Mouse (Mus musculus) right cerebral cortex, adult 2 months (tissue): ENCODE measurements around the gene Gm10912.
"Not testable (repeated sequence)": the region's sequence is repeated elsewhere in the genome, so short reads cannot be mapped to it uniquely, and the experiment has no call there.

Source experiments
- DNase-seq, 2 experiments: peaks; one replicate each; pipeline ENCODE4 v3.0.0; 2021 to 2022; ENCODE audit warnings: low spot score in 2 of 2

Gm10912 gene

DNA sequence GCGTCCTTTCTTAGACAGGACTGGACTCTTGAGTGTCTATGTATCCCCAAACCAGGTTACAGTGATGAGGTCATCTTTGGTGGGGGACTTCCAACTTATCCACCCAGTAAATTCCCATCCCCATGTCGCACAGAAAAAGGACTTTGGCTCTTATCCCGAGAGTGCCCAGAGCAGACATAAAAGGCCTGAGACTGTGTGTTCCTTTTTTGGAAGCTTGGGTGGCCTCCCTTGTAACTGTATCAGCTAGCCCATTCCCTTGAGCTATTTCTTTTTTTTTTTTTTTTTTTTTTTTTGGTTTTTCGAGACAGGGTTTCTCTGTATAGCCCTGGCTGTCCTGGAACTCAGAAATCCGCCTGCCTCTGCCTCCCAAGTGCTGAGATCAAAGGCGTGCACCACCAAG is at the start of gene Gm10912:
Gene Gm10912 (plus strand): TSS at position 301 of the 400 bp plus-strand sequence.
- DNase-seq: not testable (repeated sequence)

DNA sequence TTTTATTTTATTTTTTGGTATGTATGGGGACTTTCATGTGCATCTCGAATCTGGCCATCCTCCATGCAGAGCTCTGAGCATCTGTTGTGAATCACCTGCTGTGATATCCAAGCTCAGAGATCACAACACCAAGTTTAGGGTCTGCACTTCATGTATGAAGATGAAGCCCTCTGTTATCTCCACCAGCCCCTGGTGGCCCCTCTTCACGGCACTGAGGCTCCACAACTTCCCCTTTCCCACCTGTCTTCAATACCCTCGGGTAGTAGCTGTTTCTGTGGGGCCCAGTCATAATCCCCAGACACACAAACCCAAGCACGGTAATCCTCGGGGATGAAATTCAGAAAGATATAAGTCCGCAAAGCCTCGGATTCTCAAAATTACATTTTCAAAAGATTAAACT is 42.5 kb upstream of the Gm10912 start:
- no peak for DNase-seq

DNA sequence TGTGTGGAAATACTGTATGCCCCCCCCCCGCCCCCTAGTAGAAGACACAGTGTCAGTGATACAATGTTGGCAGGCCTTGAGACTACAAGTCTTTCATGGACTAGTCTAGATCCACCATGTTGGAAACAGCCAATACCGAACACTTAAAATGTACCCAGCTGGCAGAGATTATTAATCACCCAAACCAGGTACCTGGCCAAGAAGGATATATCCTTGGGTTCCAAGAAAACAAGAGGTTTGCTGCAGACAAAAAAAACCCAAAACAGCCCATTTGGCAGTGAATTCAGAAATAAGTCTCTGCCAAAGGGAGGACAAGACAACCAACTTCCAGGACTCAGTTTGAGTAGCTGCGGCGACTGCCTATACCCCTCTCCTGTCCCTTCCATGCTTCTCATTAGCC is 41.0 kb upstream of the Gm10912 start:
- DNase-seq: no peak

DNA sequence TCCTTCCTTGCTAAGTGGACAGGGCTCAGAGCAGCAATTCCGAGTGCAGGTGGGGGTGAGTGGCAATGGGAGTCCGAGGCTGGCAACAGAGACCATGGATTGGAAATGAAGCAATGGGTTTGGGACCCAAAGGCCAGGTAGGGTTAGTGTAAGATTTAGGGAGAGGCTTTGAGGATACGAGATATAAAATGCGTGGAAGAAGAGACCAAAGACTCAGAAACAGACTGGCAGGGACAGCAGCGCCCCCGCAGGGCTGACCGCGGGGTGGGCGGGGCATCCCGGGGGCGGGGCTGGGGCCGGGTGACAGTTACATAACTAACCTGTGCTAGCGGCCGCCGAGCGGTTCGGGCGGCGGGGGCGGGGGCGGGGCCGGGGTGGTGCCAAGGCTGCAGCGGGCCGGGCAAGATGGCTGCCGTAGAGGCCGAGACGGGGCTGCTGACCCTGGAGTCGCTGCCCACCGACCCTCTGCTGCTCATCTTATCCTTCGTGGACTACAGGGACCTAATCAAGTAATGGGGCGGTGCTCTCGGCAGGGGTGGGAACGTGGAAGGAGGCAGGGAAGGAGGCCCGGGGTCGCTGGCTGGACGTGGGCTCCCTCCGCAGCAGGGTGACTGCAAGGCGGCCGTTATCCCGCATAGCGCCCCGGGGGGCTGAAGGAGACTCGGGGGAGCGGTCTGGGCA is 38.0 kb upstream of the Gm10912 start, which contains the start of gene Fbxo3:
Gene Fbxo3 (plus strand): TSS at position 264 of the 681 bp plus-strand sequence.
- DNase-seq: peak; percentile 64 to 74

DNA sequence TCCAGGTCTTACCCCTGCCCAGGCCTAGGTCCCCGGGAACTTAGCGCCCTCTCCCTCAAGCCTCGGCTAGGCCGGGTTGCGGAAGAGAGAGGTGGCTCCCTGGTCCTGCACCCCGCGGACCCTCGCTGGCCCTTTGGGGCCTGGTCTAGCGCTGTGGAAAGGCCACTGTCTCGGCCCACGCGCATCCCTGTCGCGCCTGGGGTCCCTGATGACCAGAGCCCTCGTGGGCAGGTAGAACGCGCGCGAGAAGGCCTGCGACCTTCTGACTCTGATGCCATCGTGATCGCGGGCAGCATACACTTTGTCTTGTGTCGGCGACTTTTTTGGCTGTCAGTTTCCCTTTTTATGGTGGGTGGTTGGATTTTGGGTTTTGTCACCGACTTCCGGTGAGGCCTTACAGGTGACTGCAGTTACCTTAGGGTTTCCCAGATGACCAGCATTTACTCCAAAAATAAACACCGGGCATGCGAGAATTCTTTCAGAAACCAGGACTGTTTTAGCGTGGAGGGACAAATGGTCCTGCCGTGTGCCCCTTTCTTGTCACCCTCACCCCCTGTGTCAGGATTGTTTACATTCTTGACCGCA is 37.4 kb upstream of the Gm10912 start, which contains the start of gene 4931422A03Rik:
Gene 4931422A03Rik (minus strand): TSS at position 223 of the 585 bp plus-strand sequence.
- peak; percentile 19 to 21 for DNase-seq

DNA sequence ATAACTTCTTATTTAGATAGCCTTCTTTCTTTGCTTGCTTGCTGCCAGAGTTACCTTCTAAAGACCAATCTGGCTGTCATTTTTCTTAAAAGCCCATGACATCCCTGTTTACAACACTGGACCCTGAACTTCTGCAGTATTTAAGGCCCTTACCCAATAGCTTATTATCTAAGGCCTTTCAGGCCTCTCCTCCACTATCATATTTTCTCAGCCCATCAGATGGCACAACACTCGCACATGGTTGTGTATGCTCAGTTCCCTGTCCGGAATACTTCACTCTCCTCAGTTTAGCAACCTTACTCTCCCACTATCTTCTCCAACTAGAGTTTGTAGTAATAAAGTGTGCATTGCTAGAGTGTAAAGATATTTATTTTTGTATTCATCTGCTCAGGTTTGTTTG is 36.6 kb upstream of the Gm10912 start:
- no peak for DNase-seq

DNA sequence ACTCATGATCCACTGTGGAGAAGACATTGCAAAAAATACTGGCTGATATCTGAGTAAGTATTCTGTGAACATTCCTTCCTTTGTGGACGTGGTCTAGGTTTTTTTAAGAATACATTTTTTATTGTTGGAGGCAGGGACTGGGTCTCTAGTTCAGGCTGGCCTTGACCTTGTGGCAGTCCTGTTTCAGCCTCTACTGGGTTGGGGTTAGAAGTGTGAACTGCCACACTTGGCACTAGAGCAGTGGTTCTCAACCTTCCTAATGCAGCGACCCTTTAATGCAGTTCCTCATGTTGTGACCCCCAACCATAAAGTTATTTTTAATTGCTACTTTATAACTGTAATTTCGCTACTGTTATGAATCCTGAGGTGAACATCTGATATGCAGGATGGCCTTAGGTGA is 35.2 kb upstream of the Gm10912 start:
- DNase-seq: no peak

DNA sequence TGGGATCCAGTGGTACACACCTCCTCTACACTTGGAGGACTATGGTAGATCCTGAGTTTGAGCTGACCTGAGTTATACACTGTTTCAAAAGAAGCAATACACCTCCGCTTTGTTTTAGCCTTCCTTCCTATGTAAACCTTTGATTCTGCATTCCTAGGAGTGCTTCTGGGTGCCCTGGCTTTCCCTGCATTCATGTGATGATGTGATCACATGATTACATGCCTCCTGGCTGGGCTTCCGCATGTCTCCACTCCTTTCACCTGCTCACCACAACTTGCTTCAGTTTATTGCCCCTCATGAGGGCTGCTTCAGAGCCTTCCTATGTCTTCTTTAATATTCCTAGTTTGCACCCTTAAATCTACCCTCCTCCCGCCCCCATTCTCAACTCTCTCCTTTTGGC is 33.6 kb upstream of the Gm10912 start:
- no peak for DNase-seq

DNA sequence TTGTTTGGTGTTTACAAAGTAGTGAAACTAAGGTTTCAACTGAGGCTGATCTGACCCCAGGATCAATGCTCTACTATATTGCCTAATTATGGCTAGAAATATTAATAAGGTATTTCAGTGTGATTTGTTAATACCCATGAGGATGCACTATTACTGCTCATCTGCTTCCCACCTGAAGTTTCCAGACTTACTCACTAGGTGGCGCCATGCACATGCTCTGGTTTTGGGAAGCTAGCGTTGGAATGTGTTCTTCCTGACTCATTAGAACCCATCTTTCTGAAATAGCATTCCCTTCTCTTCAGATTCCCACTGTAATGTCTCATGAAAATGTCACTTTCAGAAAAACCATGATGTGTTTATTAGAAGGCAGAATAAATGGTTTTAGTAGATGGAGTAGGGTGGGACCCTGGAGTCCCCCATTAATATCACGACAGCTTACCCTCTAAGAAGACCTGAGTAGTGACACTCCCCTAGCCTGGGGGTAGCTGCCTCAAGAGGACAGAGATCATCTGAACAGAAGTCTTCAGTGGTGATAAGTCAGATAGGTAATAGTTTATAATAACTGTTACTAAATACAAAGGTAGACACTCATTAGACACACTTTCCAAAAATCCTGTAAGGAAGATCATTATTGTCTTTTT is 30.7 kb upstream of the Gm10912 start:
- DNase-seq: peak; percentile 80 to 82

DNA sequence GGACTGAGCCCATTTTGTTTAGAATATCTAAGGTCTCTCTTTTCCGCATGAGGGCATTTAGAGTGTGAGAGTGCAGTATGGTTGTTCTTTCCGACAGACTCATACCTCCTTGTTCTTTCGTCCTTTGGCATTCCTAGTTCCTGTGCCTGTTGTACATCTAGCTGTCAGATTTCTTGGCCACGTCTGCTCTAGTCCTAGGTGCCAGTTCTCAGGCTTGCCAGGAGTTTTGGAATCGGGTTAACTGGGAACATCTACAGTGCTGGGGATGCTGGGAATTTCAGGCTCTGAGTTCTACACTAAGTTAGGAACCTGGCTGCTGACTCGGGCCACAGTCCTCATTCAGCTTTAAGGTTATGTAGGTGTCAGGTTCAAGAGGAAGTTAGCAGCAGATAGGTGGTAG is 30.0 kb upstream of the Gm10912 start:
- DNase-seq: no peak

DNA sequence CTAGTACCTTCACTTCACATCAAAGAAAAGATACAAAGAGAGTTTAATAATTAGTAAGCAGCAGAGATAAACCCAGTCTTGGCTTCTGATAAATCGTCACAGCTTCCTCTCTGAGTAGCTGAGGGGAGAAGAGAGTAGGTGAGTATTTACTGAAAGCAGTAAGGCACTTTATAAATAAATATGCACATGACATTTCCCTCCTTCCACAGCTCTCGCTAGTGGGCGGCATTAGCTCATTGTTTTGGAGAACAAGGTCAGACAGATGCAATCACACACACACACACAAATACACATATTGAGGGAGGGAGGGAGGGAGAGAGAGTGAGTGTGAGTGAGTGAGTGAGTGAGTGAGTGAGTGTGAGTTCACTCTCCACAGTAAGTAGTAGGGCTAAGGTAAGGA is 29.3 kb upstream of the Gm10912 start:
- no peak for DNase-seq

DNA sequence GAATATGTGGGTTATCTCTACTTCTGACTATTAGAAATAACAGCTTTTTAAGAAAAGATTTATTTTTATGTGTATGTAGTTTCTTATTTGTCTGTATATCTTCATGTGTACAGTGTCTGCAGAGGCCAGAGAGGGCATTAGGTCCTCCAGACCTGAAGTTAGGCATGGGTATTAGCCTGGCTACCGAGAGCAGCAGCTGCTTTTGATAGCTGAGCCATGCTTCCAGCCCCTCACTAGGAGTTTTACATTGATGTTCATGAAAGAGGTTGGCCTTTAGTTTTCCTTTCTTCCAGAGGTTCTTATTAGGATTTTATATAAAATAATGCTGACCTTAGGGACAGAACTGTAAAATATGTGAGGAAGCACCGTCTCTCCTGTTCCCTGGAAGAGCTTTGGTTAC is 27.4 kb upstream of the Gm10912 start:
- DNase-seq: no peak

DNA sequence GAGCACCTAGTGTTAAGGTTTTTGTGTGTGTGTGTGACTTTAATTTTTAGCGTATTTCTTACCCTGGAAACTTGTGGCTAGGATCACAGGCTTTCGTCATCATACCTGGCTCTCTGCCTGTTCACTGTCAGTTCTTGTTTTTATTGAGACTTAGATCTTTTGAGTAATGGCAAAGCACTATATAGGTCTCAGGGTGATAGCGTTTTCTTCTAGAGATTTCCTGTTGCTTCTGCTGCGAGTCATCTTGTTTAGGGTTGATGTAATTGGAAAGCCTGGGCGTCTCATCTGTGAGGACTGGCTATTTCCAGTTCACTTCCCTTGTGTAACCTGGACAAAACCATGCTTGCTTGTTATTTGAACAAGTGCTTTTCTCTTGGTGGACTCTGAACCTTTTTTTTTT is 24.0 kb upstream of the Gm10912 start:
- DNase-seq: no peak

DNA sequence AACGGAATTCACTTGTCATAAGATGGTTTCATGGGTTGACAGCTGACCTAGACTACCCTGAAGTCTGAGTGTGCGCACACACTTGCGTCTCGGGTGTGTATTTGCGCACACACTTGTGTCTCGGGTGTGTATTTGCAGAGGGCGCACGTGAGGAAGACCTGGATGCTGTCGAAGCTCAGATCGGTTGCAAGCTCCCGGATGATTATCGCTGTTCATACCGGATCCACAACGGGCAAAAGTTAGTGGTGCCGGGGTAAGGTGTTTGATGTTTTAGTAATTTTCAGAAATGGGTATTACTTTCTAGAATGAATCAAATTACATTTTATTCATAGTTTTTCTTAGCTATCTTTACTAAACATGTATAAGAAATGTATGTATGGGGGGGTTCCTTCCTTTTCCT is 22.9 kb upstream of the Gm10912 start:
- DNase-seq: no peak

DNA sequence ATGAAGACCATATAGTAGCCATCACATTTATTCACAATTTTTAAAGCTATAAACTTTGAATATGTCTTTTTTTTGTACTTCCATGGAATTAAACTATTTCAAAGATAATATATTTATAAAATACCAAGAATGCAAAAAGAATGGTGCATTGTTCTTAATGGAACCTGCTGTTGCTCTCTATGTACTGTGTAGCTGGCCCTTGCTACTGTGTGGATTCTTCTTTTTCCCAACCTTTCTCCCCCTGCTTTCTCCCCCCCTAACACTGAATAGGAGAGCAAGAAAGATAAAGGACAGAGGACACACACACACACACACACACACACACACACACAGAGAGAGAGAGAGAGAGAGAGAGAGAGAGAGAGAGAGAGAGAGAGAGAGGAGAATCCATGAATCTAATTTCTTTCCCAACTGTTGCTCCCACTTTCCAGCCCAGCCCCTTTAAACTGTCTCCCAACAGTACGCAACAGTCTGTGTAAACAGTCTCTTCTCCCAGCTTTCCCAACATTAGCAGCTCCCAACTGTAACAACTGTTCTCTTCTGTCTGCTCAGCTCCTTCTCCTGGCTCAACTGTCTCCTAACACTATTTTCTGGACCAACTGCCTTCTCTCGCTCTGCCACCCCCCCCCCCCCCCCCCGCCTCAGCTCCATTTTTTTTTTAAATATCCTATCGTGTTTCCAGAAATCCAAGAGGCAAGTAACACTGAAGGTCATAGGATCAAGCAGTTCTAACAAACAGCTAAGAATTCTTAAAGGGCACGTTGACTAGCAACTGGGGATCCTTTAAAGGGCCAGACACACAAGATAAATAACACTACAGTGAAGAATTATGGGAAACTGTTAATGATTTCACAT is 21.8 kb upstream of the Gm10912 start:
- no peak for DNase-seq

DNA sequence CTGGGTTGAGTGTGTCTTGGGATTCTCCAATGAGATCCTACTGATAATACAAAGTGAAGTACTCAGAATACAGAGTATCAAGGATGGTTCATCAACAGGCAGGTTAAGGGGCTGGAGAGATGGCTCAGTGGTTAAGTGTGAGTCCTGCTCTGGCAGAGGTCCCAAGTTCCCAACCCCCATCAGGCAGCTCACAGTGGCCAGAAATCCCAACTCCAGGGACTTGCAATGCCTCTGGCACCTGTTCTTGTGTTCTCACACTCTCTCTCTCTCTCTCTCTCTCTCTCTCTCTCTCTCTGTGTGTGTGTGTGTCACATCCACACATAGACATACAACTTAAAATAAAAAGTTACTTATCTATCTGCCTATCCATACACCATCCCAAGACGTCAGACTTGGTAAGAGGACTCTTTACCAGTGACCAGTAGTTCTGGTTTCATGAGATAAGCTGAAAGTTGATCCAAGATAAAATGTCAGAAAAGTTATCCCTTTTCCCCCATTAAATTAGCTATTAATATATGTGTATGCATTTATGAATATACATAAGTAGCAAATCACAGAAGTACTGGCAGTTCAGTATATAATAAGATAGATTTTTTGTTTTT is 21.0 kb upstream of the Gm10912 start:
- DNase-seq: no peak

DNA sequence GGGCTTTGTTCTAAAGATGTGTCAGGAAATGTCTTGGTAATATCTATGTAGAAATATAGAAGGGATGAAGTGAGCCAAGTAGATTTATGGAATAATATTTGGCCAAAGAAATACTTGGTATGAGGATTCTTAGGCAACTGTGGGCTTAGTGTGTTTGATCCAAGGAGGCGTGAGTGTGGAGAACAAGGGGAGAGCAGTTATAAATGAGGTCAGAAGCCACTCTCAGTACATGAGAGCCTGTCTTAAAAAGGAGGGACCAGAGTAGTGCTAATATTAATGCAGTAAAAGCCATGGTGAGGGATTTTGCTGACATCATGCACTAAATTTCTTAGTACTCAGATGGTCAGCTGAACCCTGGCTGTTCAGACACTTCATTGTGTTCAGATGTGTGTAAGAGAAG is 7.2 kb upstream of the Gm10912 start:
- no peak for DNase-seq

DNA sequence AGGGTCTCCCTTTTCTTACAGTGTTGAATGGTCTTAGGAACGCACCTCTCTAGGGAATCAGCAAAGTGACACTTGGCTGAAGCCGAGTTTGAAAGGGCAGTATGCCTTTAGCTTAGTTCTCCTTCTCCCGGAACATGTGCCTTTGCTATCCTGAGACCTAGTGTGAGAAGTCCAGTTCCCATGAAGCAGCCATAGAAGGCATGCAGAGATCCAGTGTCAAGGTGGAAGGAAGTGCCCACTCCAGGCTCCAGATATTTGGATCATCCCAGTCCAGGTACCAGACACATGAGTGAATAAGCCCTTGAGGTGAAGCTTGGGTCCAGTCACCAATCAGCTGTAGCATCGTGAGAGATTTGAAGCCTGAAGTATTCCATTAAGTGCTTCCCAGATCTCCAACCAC is 6.7 kb upstream of the Gm10912 start:
- no peak for DNase-seq

DNA sequence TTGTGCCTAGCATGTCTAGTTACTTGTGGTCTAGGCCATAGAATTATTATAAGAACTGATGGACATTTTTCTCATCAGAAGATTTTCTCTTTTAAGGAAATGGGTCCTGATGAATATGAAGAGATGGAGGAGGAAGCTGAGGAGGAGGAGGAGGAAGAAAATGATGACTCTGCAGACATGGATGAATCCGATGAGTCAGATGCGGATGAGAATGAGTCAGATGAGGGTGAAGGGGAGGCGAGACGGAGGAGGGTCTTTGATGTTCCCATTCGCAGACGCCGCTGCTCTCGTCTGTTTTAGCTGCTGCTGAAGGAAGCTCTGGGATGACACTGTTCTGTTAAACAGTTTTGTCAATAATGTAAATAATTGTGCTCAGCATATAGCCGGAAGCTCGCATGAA is 5.8 kb upstream of the Gm10912 start:
- DNase-seq: peak; percentile 41 to 52

DNA sequence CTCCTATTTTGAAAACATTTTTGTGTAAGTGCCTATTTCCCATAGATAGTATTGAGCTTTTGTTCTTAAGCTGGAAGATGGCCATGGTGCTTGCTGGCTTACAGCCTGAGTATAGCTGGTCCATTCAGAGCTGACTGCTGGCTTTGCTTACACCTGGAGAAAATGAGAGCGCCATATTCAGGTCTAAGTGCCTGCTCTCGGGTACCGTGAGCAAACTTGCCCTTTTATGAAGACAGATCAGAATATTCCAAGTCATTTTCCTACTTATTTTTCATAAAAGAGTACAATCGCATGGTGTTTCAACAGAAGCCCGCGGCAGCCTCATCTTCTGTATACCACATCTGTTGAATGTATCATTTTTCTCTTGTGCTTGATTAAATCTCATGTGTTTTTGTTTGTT is 4.6 kb upstream of the Gm10912 start:
- no peak for DNase-seq

DNA sequence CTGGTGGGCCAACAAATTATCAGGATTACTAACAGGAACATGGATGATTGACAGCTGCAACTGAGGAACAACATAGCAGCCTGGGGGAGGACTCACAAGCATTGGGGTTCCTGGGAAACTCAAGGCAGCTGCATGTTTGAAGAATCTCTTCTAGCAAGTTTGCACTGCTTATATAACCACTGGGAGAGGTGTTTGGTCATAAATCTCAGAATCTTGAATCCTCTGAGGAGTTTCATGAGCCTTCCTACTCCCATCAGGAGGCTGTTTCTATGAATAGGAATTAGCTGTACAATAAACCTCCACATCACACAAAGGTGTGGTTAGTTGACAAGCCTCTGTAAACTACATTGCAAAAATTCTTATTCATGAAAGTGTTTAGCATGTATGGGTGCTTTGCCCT is 3.0 kb upstream of the Gm10912 start:
- no peak for DNase-seq

DNA sequence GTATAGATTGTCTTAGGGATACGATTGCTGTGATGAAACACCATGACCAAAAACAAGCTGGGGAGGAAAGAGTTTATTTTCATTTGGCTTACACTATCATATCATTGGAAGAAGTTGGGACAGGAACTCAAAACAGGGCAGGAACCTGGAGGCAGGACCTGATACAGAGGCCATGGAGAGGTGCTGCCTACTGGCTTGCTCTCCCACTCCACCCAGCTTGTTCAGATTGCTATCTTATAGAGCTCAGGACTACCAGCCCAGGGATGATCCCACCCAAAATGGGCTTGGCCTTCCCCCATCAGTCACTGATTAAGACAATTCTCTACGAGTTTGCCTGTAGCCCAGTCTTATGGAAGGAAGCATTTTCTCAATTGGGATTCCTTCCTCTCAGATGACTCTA is 1.5 kb upstream of the Gm10912 start:
- DNase-seq: no peak
